Mouse (Mus musculus): ENCODE measurements around the gene Vmn2r66. TPM values are rescaled to one million over a fixed set of nuclear protein-coding genes. Genes with fewer than 3 reads are reported as not detected.

The Vmn2r66 gene
- total RNA-seq (2021), result not detected

GRCm38 (mm10) chr7:85012168-85012567 is at the start of gene Vmn2r66:
Gene Vmn2r66, minus strand, starts transcription at chr7:85012268.
- DNase-seq, result no peak

- DNase-seq, result no peak
Observed at GRCm38 (mm10) chr7:84996694-84997093, 15.4 kb downstream of the Vmn2r66 start.

GRCm38 (mm10) chr7:84964015-84964414 is 48.1 kb downstream of the Vmn2r66 start, which contains the start of gene Vmn2r65:
Gene Vmn2r65, minus strand, starts transcription at chr7:84964115.
- DNase-seq, result no peak

Other genes with a start within 250 kb of the Vmn2r66 start
- gene Olfr291, start 158.7 kb downstream of the Vmn2r66 start, total RNA-seq (2021), result not detected
- not detected for gene Vmn2r65, start 48.2 kb downstream of the Vmn2r66 start, total RNA-seq (2021)
- not detected for gene Vmn2r67, start 143.7 kb upstream of the Vmn2r66 start, total RNA-seq (2021)
- not detected for gene Vmn2r68, start 225.5 kb upstream of the Vmn2r66 start, total RNA-seq (2021)

All from layer of hippocampus, postnatal 36 days (tissue).